Mouse (Mus musculus) gastrocnemius, postnatal 25 days (tissue): ENCODE measurements around the gene Rtn1. TPM values are rescaled to one million over a fixed set of nuclear protein-coding genes. Genes with fewer than 3 reads are reported as not detected.
A peak's percentile ranks its signal among the peaks of the same experiment; 100 is the strongest.

Source experiments
- DNase-seq: peaks from one replicate; pipeline ENCODE4 v3.0.0; 2022
- total RNA-seq, 2 experiments: library from RNA; stranded (reverse); gene quantifications; 1 replicate in 1 of 2; 2 replicates in 1 of 2; pipeline ENCODE4 v1.2.3; 2021

The Rtn1 gene
- total RNA-seq, 2 experiments from 2014 or later = 0.87 to 1.6 TPM

DNA sequence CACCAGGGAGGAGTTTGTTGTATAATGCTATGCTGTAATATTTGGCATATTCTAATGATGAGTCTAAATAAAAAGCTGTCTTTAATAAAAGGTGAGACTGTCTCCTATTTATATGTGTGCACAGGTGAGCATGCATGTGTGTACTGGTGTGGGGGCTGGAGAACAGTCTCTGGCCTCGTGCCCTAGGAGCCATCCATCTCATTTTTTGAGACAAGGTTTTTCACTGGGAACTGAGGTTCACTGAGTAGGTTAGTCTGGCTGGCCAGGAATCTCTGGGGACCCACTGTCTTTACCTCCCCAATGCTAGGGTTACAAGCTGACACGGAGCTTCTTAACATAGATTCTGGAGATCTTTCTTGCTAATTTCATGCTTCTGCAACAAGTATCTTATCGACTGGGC, 176.7 kb downstream of the Rtn1 start:
- no peak for DNase-seq

DNA sequence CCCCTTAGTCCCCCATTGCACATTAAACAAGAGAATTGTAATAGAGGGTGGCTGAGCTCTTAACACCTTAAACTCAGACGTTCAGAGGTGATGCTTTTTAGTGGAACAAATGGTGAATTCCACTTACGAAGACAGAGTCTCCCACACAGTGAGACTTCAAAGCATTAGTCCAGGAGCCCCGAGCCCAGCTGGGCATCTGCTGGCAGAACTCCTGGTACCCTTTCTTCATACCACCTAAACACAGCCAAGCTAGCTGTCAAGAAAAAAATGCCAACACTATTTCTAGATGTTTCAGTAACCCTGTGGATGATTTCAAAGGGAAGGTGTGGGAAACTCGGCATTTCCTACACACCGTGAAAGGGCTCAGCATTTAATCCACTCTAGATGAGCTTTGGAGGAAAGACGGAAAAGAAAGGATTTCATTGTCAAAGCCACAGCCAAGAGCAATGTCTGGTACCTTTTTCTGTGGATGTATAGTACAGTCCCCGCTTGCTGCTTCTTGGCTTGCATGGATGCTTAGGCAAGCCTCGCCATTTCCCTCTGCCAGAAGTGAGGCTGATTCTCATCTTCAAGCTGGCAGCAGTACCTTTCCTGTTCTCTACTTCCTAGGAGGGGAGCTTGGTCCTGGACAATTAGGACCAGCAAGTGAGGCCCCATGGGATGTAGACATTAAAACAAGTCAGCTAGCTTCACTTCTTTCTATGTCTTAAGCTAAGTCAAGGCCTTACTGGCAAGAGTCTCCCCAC, 179.2 kb downstream of the Rtn1 start:
- no peak for DNase-seq

DNA sequence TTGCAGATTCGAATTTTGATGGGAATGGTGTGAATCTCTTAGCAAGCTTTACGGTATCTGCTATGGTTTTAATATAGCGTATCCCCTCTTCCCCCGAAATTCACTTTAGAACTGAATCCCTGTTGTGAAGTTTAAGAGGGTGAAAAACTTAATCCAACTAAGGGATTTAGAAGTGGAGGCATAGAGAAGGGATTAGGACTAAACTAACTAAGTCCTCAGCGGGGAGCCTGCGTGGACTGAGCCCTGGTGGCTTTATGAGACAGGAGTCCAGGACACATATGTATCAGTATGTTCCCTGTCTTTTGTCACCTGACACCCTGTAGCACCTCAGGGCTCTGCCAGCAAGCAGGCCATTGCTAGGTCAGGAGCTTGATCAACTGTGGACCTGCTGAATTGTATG, 181.1 kb downstream of the Rtn1 start:
- DNase-seq = no peak

DNA sequence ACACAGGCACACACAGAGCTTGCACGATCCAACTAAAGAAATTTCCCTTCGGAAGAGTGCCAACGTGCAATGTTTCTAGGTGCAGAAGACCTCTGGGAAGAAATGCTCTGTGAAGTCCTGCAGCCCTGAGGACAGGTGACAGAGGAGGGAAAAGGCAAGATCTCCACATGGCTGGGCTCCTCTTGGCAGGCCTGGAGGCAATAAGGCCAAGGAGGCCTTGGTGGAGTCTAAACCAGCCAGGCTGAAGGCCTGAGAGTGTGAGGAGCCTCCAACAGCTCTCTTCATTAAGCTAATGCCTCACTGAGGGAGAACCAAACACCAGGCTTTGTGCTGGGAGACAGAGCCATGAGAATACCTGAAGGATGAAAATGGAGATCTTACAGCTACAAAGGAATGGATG, 183.5 kb downstream of the Rtn1 start:
- DNase-seq = no peak

DNA sequence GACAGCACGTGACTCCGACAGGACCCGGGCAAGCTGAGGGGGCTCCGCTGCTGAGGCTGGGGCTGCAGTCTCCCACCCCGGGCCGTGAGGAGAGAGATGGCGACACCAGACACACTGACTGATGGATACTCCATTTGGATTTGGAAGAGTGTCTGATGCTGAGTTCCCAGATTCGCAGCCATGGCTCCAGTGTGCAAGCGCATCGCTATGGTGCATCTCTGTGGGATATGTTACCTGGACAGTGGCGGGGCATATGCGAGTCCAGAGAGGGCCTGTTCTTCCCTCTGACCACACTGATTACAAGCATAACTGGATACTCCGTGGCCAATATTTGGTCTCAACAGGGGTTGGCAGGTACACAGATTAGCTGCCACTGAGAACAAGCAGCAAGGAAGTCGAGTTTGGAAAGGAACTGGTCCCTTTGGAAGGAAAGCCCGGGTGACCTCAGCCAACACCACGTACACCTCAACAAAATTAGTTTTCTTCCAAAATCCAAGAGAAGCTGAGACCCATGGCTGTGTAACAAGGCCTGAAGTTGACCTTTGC, 185.2 kb downstream of the Rtn1 start:
- DNase-seq = no peak

DNA sequence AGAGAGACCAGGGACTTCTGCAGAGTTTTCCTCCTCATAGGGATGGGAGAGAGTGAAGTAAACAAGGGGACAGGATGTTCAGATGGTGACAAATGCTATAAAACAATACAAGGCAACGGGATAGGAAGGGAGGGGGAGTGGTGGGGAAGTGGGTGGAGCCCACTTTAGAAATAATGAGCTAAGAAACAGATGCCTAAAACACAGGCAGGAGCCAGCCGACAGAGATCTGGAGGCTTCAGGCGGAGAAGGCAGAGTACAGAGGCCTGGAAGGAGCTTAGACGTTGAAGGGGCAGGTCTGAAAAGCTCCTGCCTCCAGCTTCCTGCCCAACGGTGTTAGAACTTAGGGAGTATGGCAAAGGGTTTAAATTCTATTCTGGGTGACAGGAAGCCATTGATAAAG, 195.3 kb downstream of the Rtn1 start:
- peak; percentile 31 for DNase-seq

DNA sequence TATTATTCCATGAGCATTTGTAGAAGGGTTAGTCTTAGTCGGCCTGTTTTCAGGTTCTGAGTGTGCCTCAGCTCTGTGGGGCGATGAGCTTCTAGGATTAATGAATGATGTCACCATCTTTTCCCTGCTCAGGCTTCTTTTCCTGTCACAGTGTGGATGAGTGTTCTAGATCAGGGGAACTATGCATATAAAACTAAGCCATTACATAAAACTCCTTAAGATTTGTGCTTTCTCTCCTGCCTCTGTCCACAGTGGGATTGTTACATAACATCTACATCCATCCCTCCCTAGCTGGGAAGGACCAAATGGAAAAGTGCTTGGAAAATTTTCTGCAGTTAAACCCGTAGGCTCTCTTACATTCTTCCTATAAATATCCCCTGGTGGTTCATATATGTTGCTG, 208.0 kb downstream of the Rtn1 start:
- DNase-seq = no peak

DNA sequence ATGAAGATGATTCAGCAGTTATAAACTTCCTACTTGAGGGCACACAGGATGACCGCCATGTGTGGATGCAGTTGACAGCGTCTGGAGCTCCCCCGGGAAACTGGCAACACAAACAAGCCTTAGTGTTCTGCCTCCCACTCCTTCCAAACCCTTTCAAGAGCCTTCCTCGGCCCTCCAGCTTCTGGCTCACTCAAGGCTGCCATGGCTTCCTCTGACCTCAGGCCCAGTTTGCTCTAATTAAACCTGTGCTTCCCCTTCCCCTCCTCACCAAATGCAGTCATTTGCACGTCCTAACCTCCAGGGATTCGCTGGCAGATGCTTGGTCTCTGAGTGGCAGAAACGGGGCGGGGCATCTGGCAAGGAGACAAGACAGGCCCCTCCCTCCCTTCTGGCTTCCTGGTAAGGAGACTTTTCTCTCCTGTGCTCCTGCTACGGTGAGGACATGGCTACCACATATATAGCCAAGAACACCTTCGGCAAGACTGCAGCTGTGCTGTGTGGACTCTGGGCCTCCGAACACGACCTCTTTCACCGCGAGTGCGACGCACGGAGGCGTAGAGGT, 210.8 kb downstream of the Rtn1 start:
- no peak for DNase-seq

DNA sequence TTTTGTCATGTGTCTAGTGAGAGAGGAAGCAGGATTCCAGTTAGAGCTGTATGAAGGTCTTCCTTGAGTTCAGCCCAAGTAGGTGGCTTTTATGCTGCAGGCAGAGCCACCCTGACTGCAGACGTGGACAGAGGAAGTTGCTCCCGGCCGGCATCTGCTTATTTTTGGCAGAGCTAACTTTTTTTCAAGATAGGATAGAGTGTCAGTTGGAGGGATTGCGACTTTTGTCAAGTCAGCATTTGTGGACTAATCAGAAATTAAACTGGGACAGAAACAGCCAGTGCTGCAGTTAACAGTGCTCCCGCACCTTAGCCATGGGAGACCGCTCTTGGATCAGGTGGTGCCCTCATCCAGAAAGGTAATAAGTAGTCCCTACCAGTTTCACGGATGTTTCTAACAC, 211.4 kb downstream of the Rtn1 start:
- no peak for DNase-seq

DNA sequence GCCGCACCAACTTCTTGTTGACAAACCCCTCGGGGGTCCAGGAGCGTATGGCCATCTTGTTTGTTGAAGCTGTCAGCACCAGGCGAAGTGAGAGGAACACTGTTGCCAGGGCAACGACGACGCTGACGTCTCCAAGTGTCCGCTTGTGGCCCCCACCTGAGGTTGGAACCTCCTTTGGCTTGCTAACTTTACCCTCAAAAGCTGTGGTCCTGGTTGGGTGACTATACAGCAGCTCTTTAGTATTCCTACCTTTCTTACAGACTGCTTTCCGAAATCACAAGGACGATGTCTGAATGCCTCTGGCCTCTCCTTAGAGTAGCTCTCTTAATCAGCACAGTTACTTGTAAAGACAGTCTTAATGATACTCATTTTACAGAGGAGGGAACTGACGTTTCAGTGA, 223.9 kb downstream of the Rtn1 start, which contains the start of gene Ccdc175:
Ccdc175 (minus strand) TSS at position 101 of the 400 bp plus-strand sequence.
- DNase-seq = no peak

DNA sequence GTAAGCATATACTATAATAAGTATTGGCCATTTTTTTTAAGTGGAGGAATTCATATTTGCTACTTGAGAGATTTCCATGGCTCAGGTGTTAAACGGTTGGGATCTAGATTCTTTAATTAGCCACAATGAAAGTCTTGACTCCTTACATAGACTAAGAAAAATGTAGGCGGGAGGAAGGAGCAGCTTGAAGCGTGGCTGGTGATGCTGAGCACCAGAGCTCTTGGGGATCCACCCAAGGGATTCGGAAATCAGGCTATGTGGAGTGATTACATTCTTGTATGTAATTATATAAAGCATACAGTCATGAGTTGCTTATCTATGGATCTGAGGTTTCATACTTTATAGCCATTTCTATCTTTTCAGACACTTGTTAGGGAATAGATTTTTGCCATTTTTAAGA, 229.3 kb downstream of the Rtn1 start:
- DNase-seq = no peak

DNA sequence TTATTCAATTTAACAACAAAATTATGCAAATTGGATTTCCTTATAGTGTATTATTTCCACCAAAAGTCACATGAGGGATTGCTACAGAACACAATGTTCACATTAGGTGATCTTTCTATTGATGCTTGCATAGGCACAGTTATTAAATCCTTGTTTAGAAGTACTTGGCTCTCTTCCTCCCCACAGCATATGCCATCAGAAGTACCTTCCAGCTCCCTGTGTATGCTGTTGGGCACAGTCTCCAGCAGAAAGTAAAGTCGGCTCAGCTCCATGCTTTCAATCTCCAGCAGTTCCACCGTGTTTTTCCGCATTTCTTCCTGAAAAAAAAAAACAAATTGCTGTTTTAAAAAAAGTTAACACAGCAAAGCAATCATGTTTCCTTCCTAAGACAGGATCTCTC, 230.5 kb downstream of the Rtn1 start:
- DNase-seq = no peak

Other genes starting within 250 kb of the Rtn1 start
- not detected for gene Ccdc175, start 224.0 kb downstream of the Rtn1 start, total RNA-seq
- under 1 TPM in 1 of 2 experiments, not detected in 1; 0.13 TPM for gene Lrrc9, start 32.8 kb upstream of the Rtn1 start, total RNA-seq
- gene Pcnx4, start 127.3 kb upstream of the Rtn1 start, total RNA-seq = 1 to 10 TPM; 2.5 TPM
- not detected for gene Gm4756, start 240.6 kb upstream of the Rtn1 start, total RNA-seq